Mouse (Mus musculus): Measurements from ENCODE around the gene Lpgat1. TPM values are rescaled to one million over a fixed set of nuclear protein-coding genes. Genes with fewer than 3 reads are reported as not detected.

Gene Lpgat1
- polyA plus RNA-seq, 1 experiment from 2014 or later: 47.8 TPM

DNA sequence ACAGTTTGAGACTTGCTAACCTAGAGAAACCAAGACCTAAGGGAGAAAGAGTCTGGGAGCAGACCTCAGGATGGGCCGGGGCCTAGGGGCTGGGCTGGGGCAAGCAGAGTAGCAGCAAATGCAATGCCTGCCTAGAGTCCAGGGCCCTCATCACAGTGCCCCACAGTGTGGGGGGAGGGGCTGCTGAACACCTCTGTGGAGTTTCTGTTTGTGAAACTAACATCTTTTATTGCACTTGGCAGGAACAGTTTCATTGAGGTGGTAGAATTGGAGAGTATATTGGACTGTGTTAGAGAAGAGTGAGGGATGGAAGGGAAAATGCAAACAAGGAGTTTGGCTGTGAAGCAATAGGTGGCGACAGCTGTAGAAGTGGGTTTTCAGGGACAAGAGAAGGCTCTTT lies 21.1 kb downstream of the Lpgat1 start:
- Histone ChIP-seq H3K36me3 (peaks cover 2% of the 10 kb centered on the region; the same call in 1 of the 2 replicates), H3K27ac (no peak overlapping the region), H3K4me3 (no peak overlapping the region), H3K4me2 (replicated peaks) (no peak overlapping the region), H3K9ac (no peak overlapping the region), H3K27me3 (no peaks in the 10 kb centered on the region), H3K9me3 (replicated peaks) (no peaks in the 10 kb centered on the region), H3K4me1 (peaks cover 3% of the 10 kb centered on the region; the same call in 1 of the 2 replicates)
- WGBS: 92% methylated on average over 2 of the region's 2 CpGs
- no peak for ATAC-seq (ENCODE audit: low FRiP score)

DNA sequence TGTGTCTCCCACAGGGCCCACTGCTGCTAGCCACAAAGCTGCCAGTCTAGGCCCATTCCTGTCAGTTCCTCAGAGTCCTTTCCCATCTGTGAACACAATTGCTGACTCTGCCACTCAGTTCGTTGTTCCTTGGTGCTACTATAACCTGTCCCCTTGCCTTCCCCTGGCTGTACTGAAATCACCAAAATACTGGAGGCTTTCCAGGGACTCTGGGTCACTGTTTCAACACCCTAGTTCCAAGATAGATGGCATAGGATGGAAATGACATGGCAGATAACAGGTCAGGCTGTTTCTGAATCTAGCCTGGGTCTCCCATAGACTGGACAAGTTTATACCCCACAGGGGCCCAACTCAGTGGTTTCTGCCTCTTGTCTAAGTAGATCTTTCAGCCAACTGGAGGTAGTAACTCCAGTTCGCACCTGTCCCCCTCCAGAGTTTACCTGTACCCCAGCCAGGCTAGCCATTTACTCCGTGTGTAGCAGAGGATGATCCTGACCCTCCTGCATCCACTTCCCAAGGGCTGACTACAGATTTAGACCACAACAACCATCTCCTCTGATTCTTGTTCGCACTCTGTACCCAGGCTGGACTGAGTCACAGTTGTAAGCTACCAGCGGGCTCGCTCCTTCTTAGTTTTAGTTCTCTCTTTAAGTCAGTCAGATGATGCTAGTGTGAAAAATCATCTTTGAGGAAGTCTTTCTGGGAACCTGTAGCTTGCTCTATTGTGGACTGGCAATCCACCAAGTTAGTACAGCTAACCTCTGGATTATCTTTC lies 23.1 kb downstream of the Lpgat1 start:
- WGBS: 88% methylated on average over 6 of the region's 6 CpGs

DNA sequence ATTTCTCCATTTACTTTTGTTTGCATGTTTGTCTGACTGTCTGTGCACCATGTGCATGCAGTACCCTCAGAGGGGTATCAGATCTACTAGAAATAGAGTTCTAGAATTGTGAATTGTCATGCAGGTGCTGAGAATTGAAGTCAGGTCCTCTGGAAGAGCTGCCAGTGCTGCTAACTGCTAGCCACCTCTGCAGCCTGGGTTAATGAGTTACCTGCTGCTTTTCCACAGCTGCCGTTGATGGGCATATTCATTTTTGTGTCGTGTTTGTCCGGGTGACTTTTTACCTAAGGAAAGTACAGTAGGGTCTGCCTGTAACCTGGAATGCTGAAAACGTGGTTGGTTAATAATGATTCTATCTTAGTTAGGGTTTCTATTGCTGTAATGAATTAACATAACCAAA lies 24.0 kb downstream of the Lpgat1 start:
- Histone ChIP-seq H3K27ac (no peak overlapping the region), H3K4me2 (replicated peaks) (no peak overlapping the region), H3K36me3 (peaks cover 5% of the 10 kb centered on the region; the same call in 1 of the 2 replicates), H3K4me3 (no peak overlapping the region), H3K9ac (no peak overlapping the region), H3K27me3 (no peaks in the 10 kb centered on the region), H3K4me1 (peaks cover 3% of the 10 kb centered on the region; the same call in 1 of the 2 replicates), H3K9me3 (replicated peaks) (no peaks in the 10 kb centered on the region)
- no peak for ATAC-seq (ENCODE audit: low FRiP score)
- WGBS: 88% methylated on average over 4 of the region's 4 CpGs

More for the DNA sequence above, 23.1 kb downstream of the Lpgat1 start:
- Histone ChIP-seq H3K36me3 (peaks cover 4% of the 10 kb centered on the region; the same call in 1 of the 2 replicates), H3K27me3 (no peaks in the 10 kb centered on the region), H3K4me1 (peaks cover 3% of the 10 kb centered on the region; the same call in 1 of the 2 replicates), H3K27ac (no peak overlapping the region), H3K4me3 (no peak overlapping the region), H3K4me2 (replicated peaks) (no peak overlapping the region), H3K9me3 (replicated peaks) (no peaks in the 10 kb centered on the region), H3K9ac (no peak overlapping the region)
- no peak for ATAC-seq (ENCODE audit: low FRiP score)

DNA sequence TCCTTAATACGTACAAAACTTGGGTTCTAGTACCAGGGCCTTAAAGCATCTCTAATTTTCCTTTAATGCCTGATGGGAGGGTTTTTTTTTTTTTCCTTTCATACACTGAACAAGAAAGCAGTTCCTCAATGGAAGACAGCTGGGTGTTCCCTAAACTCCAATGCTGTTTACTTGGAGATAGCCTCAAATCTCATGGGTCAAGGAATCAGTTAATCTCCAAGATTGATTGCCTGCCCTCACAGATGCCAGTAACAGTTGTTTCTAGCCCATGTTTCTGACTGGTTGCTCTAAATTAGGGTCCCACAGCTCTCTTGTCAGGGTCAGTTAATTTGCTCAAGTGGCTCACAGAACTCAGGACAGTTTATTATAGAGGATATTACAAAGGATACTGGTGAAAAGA lies 30.8 kb downstream of the Lpgat1 start:
- Histone ChIP-seq H3K36me3 (peaks cover 9% of the 10 kb centered on the region), H3K9me3 (replicated peaks) (no peaks in the 10 kb centered on the region), H3K27ac (no peak overlapping the region), H3K9ac (no peak overlapping the region), H3K4me3 (no peak overlapping the region), H3K4me1 (no peaks in the 10 kb centered on the region), H3K27me3 (no peaks in the 10 kb centered on the region), H3K4me2 (replicated peaks) (no peak overlapping the region)
- 44% methylated on average over 1 of the region's 1 CpGs for WGBS
- no peak for ATAC-seq (ENCODE audit: low FRiP score)

DNA sequence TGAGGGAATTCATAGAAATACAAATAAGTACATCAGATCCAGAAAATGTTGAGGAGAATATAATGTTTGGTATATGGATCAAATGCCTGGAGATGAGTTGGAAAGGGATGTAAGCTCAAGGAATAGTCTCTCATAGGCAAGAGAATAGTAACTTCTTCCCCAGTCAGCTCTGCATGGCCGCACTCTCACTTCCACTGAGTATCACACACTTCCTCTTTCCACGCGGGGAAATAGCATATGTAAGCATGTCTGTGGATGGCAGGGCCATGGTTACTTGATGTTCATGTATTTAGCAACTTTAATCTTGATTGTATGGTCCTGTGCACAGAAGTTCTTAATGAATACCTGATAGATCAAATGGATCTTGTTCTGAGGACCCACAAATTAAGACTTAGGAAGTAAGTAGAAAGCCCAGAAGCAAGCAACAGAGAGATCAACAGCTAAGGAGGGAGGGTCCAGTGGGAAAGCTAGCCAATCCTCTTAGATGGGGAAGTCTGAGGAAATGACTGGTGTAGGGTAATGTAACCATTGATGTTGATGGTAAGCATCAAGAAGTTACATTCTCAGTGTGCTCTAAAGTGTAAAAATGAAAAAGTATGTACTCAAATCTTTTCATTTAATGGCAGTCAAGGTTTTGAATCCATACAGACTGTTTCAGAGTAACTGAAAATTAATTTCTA lies 39.0 kb downstream of the Lpgat1 start:
- no peak for ATAC-seq (ENCODE audit: low FRiP score)
- peaks cover 48% of the 10 kb centered on the region for H3K36me3 ChIP-seq

DNA sequence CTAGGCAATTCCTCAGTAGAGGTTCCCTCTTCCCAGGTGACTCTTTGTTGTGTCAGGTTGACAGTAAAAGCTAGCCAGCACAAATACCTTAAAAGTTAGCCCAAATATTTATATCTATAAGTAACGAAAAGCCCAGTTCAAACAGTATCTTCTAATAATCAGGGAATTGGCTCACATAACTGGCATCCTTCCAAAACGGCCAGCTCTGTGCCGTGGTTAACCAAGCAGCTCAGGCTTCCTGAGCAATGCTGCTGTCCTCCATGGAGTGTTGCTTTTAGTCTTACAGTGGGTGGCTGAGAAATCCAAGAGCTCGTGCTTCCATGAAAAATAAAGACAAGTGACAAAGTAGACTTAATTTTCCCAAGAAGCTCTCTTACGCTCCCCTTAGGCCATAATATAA lies 56.5 kb downstream of the Lpgat1 start:
- Histone ChIP-seq H3K36me3 (peaks cover 50% of the 10 kb centered on the region), H3K27ac (no peak overlapping the region), H3K9ac (no peak overlapping the region), H3K4me2 (replicated peaks) (no peak overlapping the region), H3K4me3 (no peak overlapping the region), H3K9me3 (replicated peaks) (no peaks in the 10 kb centered on the region), H3K27me3 (no peaks in the 10 kb centered on the region), H3K4me1 (no peaks in the 10 kb centered on the region)
- 89% methylated on average over 5 of the region's 5 CpGs for WGBS
- no peak for ATAC-seq (ENCODE audit: low FRiP score)

More for the DNA sequence above, 39.0 kb downstream of the Lpgat1 start:
- Histone ChIP-seq H3K27me3 (no peaks in the 10 kb centered on the region), H3K4me2 (replicated peaks) (no peak overlapping the region), H3K27ac (no peak overlapping the region), H3K9me3 (replicated peaks) (no peaks in the 10 kb centered on the region), H3K9ac (no peak overlapping the region), H3K4me1 (no peaks in the 10 kb centered on the region), H3K4me3 (no peak overlapping the region)
- 96% methylated on average over 3 of the region's 3 CpGs for WGBS

DNA sequence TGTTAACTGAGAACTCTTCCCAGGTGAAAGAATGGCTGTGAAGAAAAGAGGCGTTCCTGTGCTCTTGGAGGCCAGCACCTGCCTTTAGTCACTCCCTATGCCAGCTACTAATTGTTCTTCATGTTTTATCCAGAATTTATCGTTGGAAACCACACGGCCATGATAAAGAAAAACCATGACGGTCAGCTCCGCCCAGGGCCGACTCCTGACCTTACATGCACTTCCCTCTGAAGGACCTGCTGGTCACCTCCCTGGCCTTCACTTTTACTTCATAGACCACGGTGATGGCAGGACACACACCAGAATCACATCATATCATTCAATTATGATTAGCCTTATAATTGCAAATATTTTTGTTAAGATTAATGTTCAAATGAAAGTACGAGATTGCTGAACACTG lies 57.5 kb downstream of the Lpgat1 start:
- Histone ChIP-seq H3K9me3 (replicated peaks) (no peaks in the 10 kb centered on the region), H3K9ac (no peak overlapping the region), H3K4me3 (no peak overlapping the region), H3K36me3 (peaks cover 54% of the 10 kb centered on the region), H3K27me3 (no peaks in the 10 kb centered on the region), H3K4me2 (replicated peaks) (no peak overlapping the region), H3K27ac (no peak overlapping the region), H3K4me1 (no peaks in the 10 kb centered on the region)
- no peak for ATAC-seq (ENCODE audit: low FRiP score)
- WGBS: 90% methylated on average over 8 of the region's 8 CpGs

DNA sequence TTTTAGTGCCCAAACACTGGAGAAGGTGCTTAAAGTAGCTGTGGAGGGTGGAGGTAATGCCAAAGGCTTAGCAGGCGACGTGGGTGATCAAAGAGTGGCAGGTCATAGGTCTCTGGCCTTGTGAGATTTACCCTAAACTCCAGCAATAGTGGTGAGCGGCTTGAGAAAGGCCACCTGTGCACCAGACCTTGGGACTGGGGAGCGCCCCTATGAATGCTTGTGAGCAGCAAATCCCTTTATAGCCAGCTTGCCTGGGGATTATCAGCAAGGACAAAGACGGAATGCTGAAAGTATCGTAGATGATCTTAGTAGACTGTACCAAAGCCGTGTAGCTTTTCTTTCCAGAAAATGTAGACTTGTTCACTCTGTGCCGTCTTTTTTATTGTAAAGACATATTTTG lies 59.9 kb downstream of the Lpgat1 start:
- H3K4me3 ChIP-seq: no peak overlapping the region
- H3K27ac ChIP-seq: no peak overlapping the region
- H3K9me3 ChIP-seq (replicated peaks): no peaks in the 10 kb centered on the region
- no peak overlapping the region for H3K9ac ChIP-seq
- no peak for ATAC-seq (ENCODE audit: low FRiP score)
- WGBS: 92% methylated on average over 8 of the region's 8 CpGs
- H3K27me3 ChIP-seq: no peaks in the 10 kb centered on the region
- H3K36me3 ChIP-seq: peaks cover 54% of the 10 kb centered on the region
- no peaks in the 10 kb centered on the region for H3K4me1 ChIP-seq
- H3K4me2 ChIP-seq (replicated peaks): no peak overlapping the region

DNA sequence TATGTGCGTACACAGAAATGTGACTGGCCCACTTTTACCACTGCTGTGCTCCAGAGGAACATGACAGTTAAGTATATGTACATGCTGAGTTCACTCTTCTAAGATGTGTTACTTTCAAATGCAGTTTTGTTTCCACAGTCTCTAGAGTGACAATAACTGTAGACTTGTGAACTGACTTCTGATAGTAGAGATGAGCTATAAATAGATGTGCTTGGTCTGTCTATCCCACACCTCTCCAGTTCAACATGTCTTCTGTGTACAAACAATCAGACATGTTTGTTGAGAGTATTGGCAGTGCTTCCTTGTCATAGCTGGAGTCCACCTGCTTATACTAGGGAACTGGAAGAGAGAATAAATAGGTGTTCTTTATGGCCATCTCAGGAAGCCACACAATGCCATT lies 62.8 kb downstream of the Lpgat1 start:
- no peak overlapping the region for H3K4me3 ChIP-seq
- peaks cover 34% of the 10 kb centered on the region for H3K36me3 ChIP-seq
- H3K4me1 ChIP-seq: 0 out of 2 replicates have a peak, but pooled peaks cover 3% of the 10 kb centered on the region
- ATAC-seq (ENCODE audit: low FRiP score): no peak
- no peak overlapping the region for H3K4me2 ChIP-seq (replicated peaks)
- no peak overlapping the region for H3K27ac ChIP-seq
- H3K27me3 ChIP-seq: no peaks in the 10 kb centered on the region
- no peak overlapping the region for H3K9ac ChIP-seq
- WGBS: 100% methylated on average over 1 of the region's 1 CpGs
- H3K9me3 ChIP-seq (replicated peaks): no peaks in the 10 kb centered on the region

DNA sequence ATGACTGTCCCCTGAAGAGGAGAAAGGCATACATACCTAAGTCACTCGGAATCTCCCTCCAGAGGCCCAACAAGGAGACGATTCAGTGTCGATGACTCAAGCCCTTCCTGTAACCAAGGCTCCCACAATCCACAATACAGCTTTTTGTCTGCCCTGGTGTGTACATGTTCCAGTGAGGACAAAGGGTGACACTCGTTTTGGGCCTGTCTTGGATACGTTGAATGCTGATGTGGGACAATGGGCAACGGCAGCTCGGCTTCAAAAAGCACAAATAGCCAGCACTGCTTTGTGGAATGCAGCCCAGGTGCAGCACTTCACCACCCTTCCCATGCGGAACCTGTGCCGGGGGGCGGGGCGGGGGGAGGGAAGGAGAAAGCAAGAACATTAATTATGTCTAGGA lies 67.5 kb downstream of the Lpgat1 start:
- 65% methylated on average over 11 of the region's 11 CpGs for WGBS

DNA sequence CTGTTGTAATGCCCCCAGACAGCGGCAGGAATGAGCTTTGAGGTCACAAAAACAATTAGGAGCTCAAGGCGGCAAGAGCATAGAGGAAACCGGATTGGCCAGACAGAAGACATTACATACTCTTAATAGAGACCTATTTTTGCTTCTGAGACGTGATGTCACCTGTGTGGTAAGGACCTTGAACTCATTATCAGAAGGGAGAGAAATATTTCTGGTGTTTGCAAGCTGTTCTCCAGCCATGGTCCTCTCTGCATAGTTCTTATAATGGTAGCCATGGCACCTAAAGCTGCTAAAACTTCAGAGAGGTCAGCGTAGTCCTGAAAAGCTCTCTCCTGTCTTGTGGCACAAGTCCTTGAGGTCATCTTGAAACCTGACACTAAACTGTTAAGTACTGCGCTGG lies 68.6 kb downstream of the Lpgat1 start:
- no peak for ATAC-seq (ENCODE audit: low FRiP score)
- Histone ChIP-seq H3K36me3 (no peaks in the 10 kb centered on the region), H3K4me1 (0 out of 2 replicates have a peak, but pooled peaks cover 3% of the 10 kb centered on the region), H3K9ac (no peak overlapping the region), H3K9me3 (replicated peaks) (peaks cover 7% of the 10 kb centered on the region; the same call in 1 of the 2 replicates), H3K4me2 (replicated peaks) (no peak overlapping the region), H3K27ac (no peak overlapping the region), H3K27me3 (no peaks in the 10 kb centered on the region), H3K4me3 (no peak overlapping the region)
- 73% methylated on average over 6 of the region's 6 CpGs for WGBS

More for the DNA sequence above, 67.5 kb downstream of the Lpgat1 start:
- ATAC-seq (ENCODE audit: low FRiP score): no peak
- Histone ChIP-seq H3K9ac (no peak overlapping the region), H3K4me2 (replicated peaks) (no peak overlapping the region), H3K27ac (no peak overlapping the region), H3K4me3 (no peak overlapping the region), H3K4me1 (0 out of 2 replicates have a peak, but pooled peaks cover 3% of the 10 kb centered on the region), H3K9me3 (replicated peaks) (peaks cover 7% of the 10 kb centered on the region; the same call in 1 of the 2 replicates), H3K27me3 (no peaks in the 10 kb centered on the region), H3K36me3 (no peaks in the 10 kb centered on the region; the same call in none of the 2 replicates)

DNA sequence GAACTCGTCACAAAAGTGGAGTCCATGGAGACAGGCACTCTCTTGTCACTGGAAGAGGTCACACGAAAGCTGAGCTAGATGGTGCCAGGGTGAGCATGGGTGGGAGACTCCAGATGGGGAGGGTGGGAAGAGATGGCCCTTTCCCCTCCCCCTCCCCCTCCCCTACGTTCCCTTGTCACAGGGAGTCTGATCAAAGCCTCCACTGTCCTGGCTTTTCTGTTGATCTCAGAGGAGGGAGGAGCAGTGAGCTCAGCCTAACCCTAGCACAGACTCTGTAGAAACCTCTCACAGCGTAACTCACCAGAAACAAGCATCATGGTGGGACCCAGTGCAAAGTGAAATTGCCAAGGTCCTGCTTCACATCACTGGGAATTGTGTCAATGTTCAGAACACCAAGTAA lies 69.7 kb downstream of the Lpgat1 start:
- 38% methylated on average over 4 of the region's 4 CpGs for WGBS

More for the DNA sequence above, 69.7 kb downstream of the Lpgat1 start:
- Histone ChIP-seq H3K36me3 (no peaks in the 10 kb centered on the region), H3K27ac (no peak overlapping the region), H3K4me3 (no peak overlapping the region), H3K9me3 (replicated peaks) (peaks cover 7% of the 10 kb centered on the region; the same call in 1 of the 2 replicates), H3K4me1 (0 out of 2 replicates have a peak, but pooled peaks cover 3% of the 10 kb centered on the region), H3K9ac (no peak overlapping the region), H3K27me3 (no peaks in the 10 kb centered on the region), H3K4me2 (replicated peaks) (no peak overlapping the region)
- ATAC-seq (ENCODE audit: low FRiP score): no peak

Data from hindbrain, embryonic 12.5 days (tissue).